Mouse (Mus musculus): ENCODE measurements at regions not wholly inside any gene's neighbourhood (a gene's known extent, or its start where the extent isn't known, plus 50 kb on each side); places are given as distances from the start of the nearest gene placed in this dataset.

GRCm38 (mm10) chr8:125325736-125326135 lies 243.9 kb downstream of the Sipa1l2 start:
- no peak for DNase-seq (ENCODE audit: low read depth, low spot score)

DNA sequence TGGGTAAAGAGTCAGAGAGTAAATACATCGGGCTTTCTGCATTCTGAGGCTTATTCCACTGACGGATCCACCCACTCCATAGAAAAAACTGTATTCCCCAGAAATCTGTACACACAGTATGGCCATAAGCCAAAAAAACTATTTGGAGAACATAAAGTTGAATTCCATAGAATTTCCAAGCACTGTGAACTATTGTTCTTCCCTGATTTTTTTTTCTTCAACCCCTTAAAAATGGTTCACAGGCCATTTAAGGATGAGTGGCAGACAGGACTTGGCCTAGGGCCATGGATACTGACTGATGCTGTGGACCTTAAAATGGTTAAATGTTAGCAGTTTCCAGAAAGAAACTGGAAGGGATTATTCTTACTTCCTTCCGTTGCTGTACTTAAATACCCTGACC lies 247.0 kb downstream of the Sipa1l2 start:
- DNase-seq (ENCODE audit: low read depth, low spot score), result no peak

DNA sequence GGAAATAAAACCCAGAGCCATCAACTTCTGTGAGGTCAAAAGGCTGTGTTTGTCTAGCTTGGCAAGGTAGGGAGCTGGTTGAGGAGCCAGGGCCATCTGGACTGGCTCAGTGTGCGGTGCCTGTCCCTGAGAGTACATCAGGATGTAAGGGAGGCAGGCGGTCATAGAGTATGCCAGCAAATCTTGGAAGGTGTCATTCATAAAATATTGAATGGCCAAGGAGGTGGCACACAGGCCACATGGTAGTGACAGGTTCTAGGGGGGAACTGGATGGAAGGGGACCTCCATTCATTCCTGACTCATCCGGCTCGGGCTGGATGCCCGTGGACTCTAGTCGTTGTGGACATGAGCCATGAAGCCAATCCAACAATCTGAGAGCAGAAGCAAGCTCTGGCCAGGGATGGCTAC lies 252.0 kb downstream of the Sipa1l2 start:
- DNase-seq (ENCODE audit: low read depth, low spot score), result peak; percentile 61

- DNase-seq (ENCODE audit: low read depth, low spot score), result no peak
Measured at GRCm38 (mm10) chr8:125315736-125316135, 253.9 kb downstream of the Sipa1l2 start.

GRCm38 (mm10) chr8:125314996-125315395 lies 254.6 kb downstream of the Sipa1l2 start:
- DNase-seq (ENCODE audit: low read depth, low spot score), result no peak

DNA sequence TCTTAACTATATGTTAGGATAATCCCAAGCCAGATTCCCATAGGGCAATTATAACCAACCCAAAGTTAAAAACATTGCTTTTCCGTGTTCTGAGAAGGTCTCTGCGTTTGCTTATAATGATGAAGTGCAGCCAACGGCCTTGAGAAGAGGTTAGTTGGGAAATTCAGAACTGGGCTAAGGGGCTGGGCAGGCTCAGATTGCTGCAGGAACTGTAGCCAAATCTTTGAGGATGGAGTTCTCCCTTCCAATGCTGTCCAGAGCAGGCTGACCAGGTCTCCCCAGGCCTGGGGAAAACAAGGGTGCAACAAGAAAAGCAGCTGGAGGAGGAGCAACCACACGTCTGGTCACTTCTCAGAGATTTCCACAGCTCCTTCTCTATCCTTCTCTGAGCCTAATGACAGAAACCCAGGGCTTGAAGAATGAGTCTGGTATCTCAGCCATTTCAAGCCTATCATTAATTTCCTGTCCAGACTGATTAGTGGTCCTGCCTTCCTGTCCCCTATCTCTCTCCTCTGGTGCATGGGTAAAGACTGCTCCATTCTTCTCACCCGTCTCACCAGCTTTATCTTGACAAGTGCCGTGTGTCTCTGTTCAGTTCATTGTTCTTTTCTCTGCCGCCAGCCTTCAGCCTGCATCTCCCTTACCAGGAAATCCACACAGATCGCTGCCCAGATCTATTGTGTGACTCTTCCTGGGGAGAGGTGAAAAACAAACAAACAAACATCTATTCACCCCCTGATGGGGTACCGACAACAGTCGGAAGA lies 255.2 kb downstream of the Sipa1l2 start:
- no peak for DNase-seq (ENCODE audit: low read depth, low spot score)

GRCm38 (mm10) chr8:125311228-125312053 lies 257.4 kb downstream of the Disc1 start:
- DNase-seq (ENCODE audit: low read depth, low spot score), result no peak
